Mouse (Mus musculus) ES-E14 (cell line): ENCODE measurements around the gene Fchsd2. TPM values are rescaled to one million over a fixed set of nuclear protein-coding genes. Genes with fewer than 3 reads are reported as not detected.

ENCODE experiments used
- DNase-seq: peaks from one replicate; pipeline ENCODE4 v3.0.0-alpha.2; 2013; ENCODE audit warnings: low read depth, low spot score
- H3K27ac ChIP-seq: 2 replicates; pipeline ENCODE4 v1.5.1; 2012; ENCODE audit warnings: low read depth, mild to moderate bottlenecking, low read length, moderate library complexity, mixed read lengths; ENCODE audit not compliant: poor library complexity, insufficient read depth, severe bottlenecking
- H3K36me3 ChIP-seq: 2 replicates; pipeline ENCODE4 v1.6.1; 2012; ENCODE audit warnings: mild to moderate bottlenecking, low read length, moderate library complexity, mixed read lengths; ENCODE audit not compliant: control insufficient read depth, poor library complexity, insufficient read depth, severe bottlenecking
- H3K4me1 ChIP-seq, 2 experiments: fragments of 150-350 bp in 1 of 2; sonication (generic) in 1 of 2; 2 replicates each; pipeline ENCODE4 v1.6.1; 2012; ENCODE audit warnings: low read length in 2 of 2, mild to moderate bottlenecking in 1 of 2, mixed read lengths in 1 of 2; ENCODE audit not compliant: control insufficient read depth in 2 of 2, insufficient read depth in 2 of 2, poor library complexity in 1 of 2
- H3K4me3 ChIP-seq, 2 experiments: fragments of 150-350 bp in 1 of 2; sonication (generic) in 1 of 2; 2 replicates each; pipeline ENCODE4 v1.5.1; 2012; ENCODE audit warnings: low read length in 2 of 2, low read depth in 1 of 2, mild to moderate bottlenecking in 1 of 2, mixed read lengths in 1 of 2; ENCODE audit not compliant: insufficient read depth in 1 of 2, poor library complexity in 1 of 2, severe bottlenecking in 1 of 2
- H3K9ac ChIP-seq: 2 replicates; pipeline ENCODE4 v1.6.1; 2012; ENCODE audit warnings: low read depth, mild to moderate bottlenecking, low read length, mixed read lengths; ENCODE audit not compliant: poor library complexity, insufficient read depth, severe bottlenecking
- H3K9me3 ChIP-seq: fragments of 150-350 bp; sonication (generic); 2 replicates; pipeline ENCODE4 v1.6.1; 2012; ENCODE audit warnings: low read depth, mild to moderate bottlenecking, low read length; ENCODE audit not compliant: control insufficient read depth, insufficient read depth
- CHD2 ChIP-seq: IDR thresholded peaks from 2 replicates; pipeline ENCODE4 v1.6.1; 2014; ENCODE audit warnings: mild to moderate bottlenecking, low read depth, low read length, inconsistent platforms
- HCFC1 ChIP-seq: IDR thresholded peaks from 2 replicates; pipeline ENCODE4 v1.6.1; 2012; ENCODE audit warnings: low read length, inconsistent platforms, borderline replicate concordance; ENCODE audit not compliant: insufficient read depth
- MAFK ChIP-seq: IDR thresholded peaks from 2 replicates; pipeline ENCODE4 v1.6.1; 2014; ENCODE audit warnings: mild to moderate bottlenecking, low read depth, low read length, inconsistent platforms; ENCODE audit not compliant: insufficient read depth
- ZC3H11A ChIP-seq: IDR thresholded peaks from 2 replicates; pipeline ENCODE4 v1.6.1; 2012; ENCODE audit warnings: low read depth, mild to moderate bottlenecking, inconsistent platforms, low read length, borderline replicate concordance
- ZNF384 ChIP-seq: IDR thresholded peaks from 2 replicates; pipeline ENCODE4 v1.6.1; 2012; ENCODE audit warnings: low read depth, low read length, inconsistent platforms
- in situ Hi-C, 2 experiments: fragments of 600-800 bp; cut with MboI; formaldehyde crosslinking; loops; one replicate each; pipeline ENCODE4 v1.15.1; 2025; ENCODE audit warnings: low sequenced_read_pairs in 2 of 2, inconsistent platforms in 1 of 2; ENCODE audit not compliant: unreplicated experiment in 2 of 2
- total RNA-seq: library from RNA; depleted of rRNA; stranded (reverse); fragments of 300-350 nt; gene quantifications from 2 replicates; pipeline ENCODE4 v1.2.3, GENCODE M21; 2012

Gene Fchsd2
- total RNA-seq, 1 experiment, result 11.1 TPM

GRCm38 (mm10) chr7:101064697-101065688 lies 27.7 kb upstream of the Fchsd2 start:
- Histone ChIP-seq H3K4me1 (peaks cover 2% of the 10 kb centered on the region in 2 experiments; a peak in 2 of 4 replicates), H3K4me3 (no peak overlapping the region), H3K27ac (no peak overlapping the region), H3K36me3 (no peaks in the 10 kb centered on the region), H3K9ac (no peak overlapping the region), H3K9me3 (no peaks in the 10 kb centered on the region)
- in situ Hi-C loops, result loop anchor here (10.0 to 25.0 kb wide), 2 partner anchors 220 to 222 kb away; no protein-coding TSS in a partner anchor
- no peak for DNase-seq
- no peak for TF ChIP-seq MAFK
- no peak for TF ChIP-seq ZC3H11A
- TF ChIP-seq HCFC1, result no peak
- TF ChIP-seq CHD2, result no peak
- TF ChIP-seq ZNF384, result no peak

- TF ChIP-seq ZC3H11A, result no peak
- TF ChIP-seq CHD2, result no peak
- TF ChIP-seq HCFC1, result no peak
- TF ChIP-seq ZNF384, result no peak
- TF ChIP-seq MAFK, result no peak
- DNase-seq, result no peak
- H3K4me3 ChIP-seq, result no peak overlapping the region
- H3K27ac ChIP-seq, result no peak overlapping the region
- in situ Hi-C loops, result loop anchor here (10.0 to 25.0 kb wide), 2 partner anchors 219 to 221 kb away; no protein-coding TSS in a partner anchor
- H3K9me3 ChIP-seq, result no peaks in the 10 kb centered on the region
- H3K4me1 ChIP-seq, result no peaks in the 10 kb centered on the region; a peak in 1 of 4 replicates
- no peak overlapping the region for H3K9ac ChIP-seq
- no peaks in the 10 kb centered on the region for H3K36me3 ChIP-seq
These were observed 26.7 kb upstream of the Fchsd2 start for GRCm38 (mm10) chr7:101066009-101066408.

DNA sequence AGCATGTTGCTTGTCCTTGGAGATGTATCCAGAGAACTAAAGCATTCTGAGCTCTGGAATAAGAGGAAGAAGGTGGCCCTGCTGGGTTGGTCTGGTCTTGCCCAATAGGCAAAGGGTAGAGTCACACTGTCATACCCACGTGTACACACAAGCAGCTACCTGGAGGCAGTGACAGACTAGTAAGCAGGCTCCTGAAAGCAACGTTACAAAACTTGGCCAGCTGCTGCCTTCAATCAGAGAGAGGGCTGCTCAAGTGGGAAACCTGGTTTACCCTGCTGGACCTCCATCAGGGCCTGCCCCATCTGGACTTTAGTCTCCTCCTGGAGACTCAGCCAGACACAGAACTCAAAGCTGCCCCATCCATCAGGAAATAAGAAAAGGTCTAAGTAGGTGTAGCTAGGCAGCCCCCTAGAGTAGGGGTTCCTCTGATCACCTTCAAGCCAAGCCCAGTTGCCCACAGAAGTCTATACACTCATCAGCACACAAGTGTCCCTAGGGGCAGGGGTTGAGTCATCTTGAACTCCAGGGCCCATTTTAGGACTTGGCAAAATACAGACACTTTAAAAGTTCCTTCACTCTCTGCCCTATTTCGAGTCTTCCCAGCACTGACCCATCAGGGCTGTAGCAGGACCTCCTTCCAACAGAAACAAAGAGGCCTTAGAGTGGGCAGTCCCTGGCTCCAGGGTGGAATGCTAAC lies 25.9 kb upstream of the Fchsd2 start:
- no peak overlapping the region for H3K27ac ChIP-seq
- no peaks in the 10 kb centered on the region for H3K36me3 ChIP-seq
- no peak for DNase-seq
- no peaks in the 10 kb centered on the region for H3K4me1 ChIP-seq
- TF ChIP-seq HCFC1, result no peak
- no peak for TF ChIP-seq ZC3H11A
- TF ChIP-seq CHD2, result no peak
- no peak for TF ChIP-seq MAFK
- TF ChIP-seq ZNF384, result no peak
- no peak overlapping the region for H3K9ac ChIP-seq
- in situ Hi-C loops, result loop anchor here (10.0 to 25.0 kb wide), 2 partner anchors 218 to 221 kb away; no protein-coding TSS in a partner anchor
- H3K4me3 ChIP-seq, result no peak overlapping the region
- H3K9me3 ChIP-seq, result no peaks in the 10 kb centered on the region

GRCm38 (mm10) chr7:101067521-101067920 lies 25.1 kb upstream of the Fchsd2 start:
- no peaks in the 10 kb centered on the region for H3K36me3 ChIP-seq

More at GRCm38 (mm10) chr7:101067521-101067920, 25.1 kb upstream of the Fchsd2 start:
- in situ Hi-C loops, result loop anchor here (10.0 to 25.0 kb wide), 2 partner anchors 217 to 220 kb away; no protein-coding TSS in a partner anchor
- TF ChIP-seq CHD2 (no peak), ZNF384 (no peak), MAFK (no peak), ZC3H11A (no peak), HCFC1 (no peak)
- H3K4me3 ChIP-seq, result no peak overlapping the region
- no peak overlapping the region for H3K9ac ChIP-seq
- no peak for DNase-seq
- H3K9me3 ChIP-seq, result no peaks in the 10 kb centered on the region
- no peak overlapping the region for H3K27ac ChIP-seq
- no peaks in the 10 kb centered on the region for H3K4me1 ChIP-seq
